Mouse (Mus musculus): Measurements from ENCODE around the gene Rbm15b.

DNA sequence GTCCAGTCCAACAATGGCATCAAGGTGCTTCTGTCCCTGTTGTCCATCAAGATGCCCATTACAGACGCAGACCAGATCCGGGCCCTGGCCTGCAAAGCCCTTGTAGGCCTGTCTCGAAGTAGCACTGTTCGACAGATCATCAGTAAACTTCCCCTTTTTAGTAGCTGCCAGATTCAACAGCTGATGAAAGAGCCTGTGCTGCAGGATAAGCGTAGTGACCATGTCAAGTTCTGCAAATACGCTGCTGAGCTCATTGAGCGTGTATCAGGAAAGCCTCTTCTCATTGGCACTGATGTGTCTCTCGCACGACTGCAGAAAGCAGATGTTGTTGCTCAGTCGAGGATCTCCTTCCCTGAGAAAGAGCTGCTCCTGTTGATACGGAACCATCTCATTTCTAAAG is 29.2 kb downstream of the Rbm15b start:
- TF ChIP-seq CTCF (IDR thresholded peaks at IDR 0.05; ENCODE audit: low read depth) (no peak), EP300 (optimal IDR thresholded peaks at IDR 0.05) (no peak)

All from stomach, postnatal 0 days (tissue).